ENCODE assay signal across 8 mouse cellular contexts in the genomic region with DNA sequence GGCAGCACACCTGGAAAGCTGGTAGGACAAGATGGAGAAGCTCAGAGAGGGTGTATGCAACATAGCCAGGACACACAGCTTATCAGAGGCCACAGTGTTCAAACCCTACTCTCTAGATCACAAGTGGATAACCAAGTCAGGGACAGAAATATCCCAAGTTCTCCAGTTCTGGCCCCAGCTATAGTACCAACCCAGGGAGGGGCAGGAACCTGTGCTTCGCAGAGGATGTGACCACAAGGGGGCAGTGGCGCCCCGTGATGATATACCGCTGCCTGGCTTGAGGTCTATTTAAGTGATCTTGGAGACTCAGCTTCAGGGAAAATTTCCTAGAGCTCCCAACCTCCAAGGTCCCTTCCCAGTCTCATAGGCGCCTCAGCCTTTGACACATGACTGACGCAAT. TPM values are rescaled to one million over a fixed set of nuclear protein-coding genes. Genes with fewer than 3 reads are reported as not detected.
DNase-seq lines count a peak whose midpoint lies in the region; ATAC-seq and TF ChIP-seq lines count a peak whose summit lies in the region.

No protein-coding gene starts in this region.

- H3K4me1 ChIP-seq in intestine, embryonic 16.5 days (ENCODE audit: control insufficient read depth, insufficient read depth, low read length): 0 out of 2 replicates have a peak, but pooled peaks cover 4% of the 10 kb centered on the region
- no peaks in the 10 kb centered on the region for H3K4me1 ChIP-seq in midbrain, embryonic 11.5 days (ENCODE audit: control insufficient read depth, insufficient read depth, low read length)

- 7% methylated on average over 6 of the region's 6 CpGs for WGBS in intestine, embryonic 16.5 days
- WGBS in midbrain, embryonic 11.5 days: 7% methylated on average over 6 of the region's 6 CpGs

- no peaks in the 10 kb centered on the region for H3K27me3 ChIP-seq in intestine, embryonic 16.5 days (replicated peaks; ENCODE audit: control insufficient read depth, insufficient read depth, low read length)
- no peaks in the 10 kb centered on the region for H3K27me3 ChIP-seq in midbrain, embryonic 11.5 days (ENCODE audit: control insufficient read depth, insufficient read depth, low read length)

- peak; percentile 77 for ATAC-seq in intestine, embryonic 16.5 days
- peak; percentile 57 for ATAC-seq in midbrain, embryonic 11.5 days (ENCODE audit: low FRiP score)

- DNase-seq in adipocyte (ENCODE audit: low spot score): peak; percentile 76
- peak; percentile 84 to 87 for DNase-seq in cerebellum, postnatal 4 days (ENCODE audit: low spot score in 2 of 2)
- peak; percentile 86 for DNase-seq in gastrocnemius, adult 2 months
- peak; percentile 78 to 80 for DNase-seq in left cerebral cortex, postnatal 36 days (ENCODE audit: low spot score in 2 of 2)
- DNase-seq in midbrain, embryonic 11.5 days (ENCODE audit: low spot score, missing footprints): peak; percentile 98
- peak; percentile 67 for DNase-seq in skeletal muscle tissue, adult 2 months (ENCODE audit: low read depth, low spot score)
- DNase-seq in yolk sac, embryonic 10.5 days (ENCODE audit: low spot score): peak; percentile 78

- H3K9me3 ChIP-seq in intestine, embryonic 16.5 days (ENCODE audit: control insufficient read depth, low read length): no peaks in the 10 kb centered on the region
- no peaks in the 10 kb centered on the region for H3K9me3 ChIP-seq in midbrain, embryonic 11.5 days (ENCODE audit: control insufficient read depth, low read length)

- H3K9ac ChIP-seq in intestine, embryonic 16.5 days (ENCODE audit: low read depth, low read length): no peak overlapping the region
- no peak overlapping the region for H3K9ac ChIP-seq in midbrain, embryonic 11.5 days (ENCODE audit: low read length)

- peak; percentile 97 for TF ChIP-seq CTCF in gastrocnemius, adult 2 months (IDR thresholded peaks at IDR 0.05)

- H3K27ac ChIP-seq in gastrocnemius, adult 2 months: no peak overlapping the region
- no peak overlapping the region for H3K27ac ChIP-seq in intestine, embryonic 16.5 days (ENCODE audit: low read length)
- no peak overlapping the region for H3K27ac ChIP-seq in midbrain, embryonic 11.5 days (ENCODE audit: low read depth, low read length)

- no peaks in the 10 kb centered on the region for H3K36me3 ChIP-seq in intestine, embryonic 16.5 days (ENCODE audit: control insufficient read depth, insufficient read depth, low read length)
- no peaks in the 10 kb centered on the region for H3K36me3 ChIP-seq in midbrain, embryonic 11.5 days (ENCODE audit: control insufficient read depth, insufficient read depth, low read length)

- no peak overlapping the region for H3K4me3 ChIP-seq in gastrocnemius, adult 2 months
- no peak overlapping the region for H3K4me3 ChIP-seq in intestine, embryonic 16.5 days (ENCODE audit: low read length)
- H3K4me3 ChIP-seq in midbrain, embryonic 11.5 days (ENCODE audit: low read depth, low read length): no peak overlapping the region

- H3K4me2 ChIP-seq in intestine, embryonic 16.5 days (ENCODE audit: low read depth, low read length): no peak overlapping the region
- no peak overlapping the region for H3K4me2 ChIP-seq in midbrain, embryonic 11.5 days

- intact Hi-C loops in gastrocnemius, adult 2 months (cut with DNase I): loop anchor here (1.0 kb wide), 1 partner anchor 144 kb away; no protein-coding TSS in a partner anchor
- intact Hi-C loops in left cerebral cortex, postnatal 36 days (cut with DNase I): loop anchor here (1.0 kb wide), 1 partner anchor 144 kb away; no protein-coding TSS in a partner anchor

RNA-seq across cellular contexts. Expression of gene Saysd1, which starts 24.4 kb away (rescaled TPM):
- total RNA-seq in gastrocnemius, adult 2 months (2021): 1 to 10 TPM; 2.9 to 3.2 TPM
- polyA plus RNA-seq in intestine, embryonic 16.5 days (2015; fragmentation: Nextera tagmentation; extraction: Ambion mirVana): 20.2 and 21.5 TPM in 2 replicates
- 1 to 10 TPM; 4.5 to 5.2 TPM for total RNA-seq in left cerebral cortex, postnatal 36 days (2021)
- 11.3 and 12.6 TPM in 2 replicates for polyA plus RNA-seq in midbrain, embryonic 11.5 days (2014; fragmentation: Nextera tagmentation; extraction: Ambion mirVana)
